Mouse (Mus musculus) embryonic facial prominence, embryonic 11.5 days (tissue): ENCODE data around the gene Plscr1. TPM values are rescaled to one million over a fixed set of nuclear protein-coding genes. Genes with fewer than 3 reads are reported as not detected.

Source experiments
- microRNA-seq: library from miRNA; unstranded; fragments of <30 nt; microRNA quantifications from one replicate; pipeline ENCODE4, GENCODE M21; 2016; ENCODE audit warnings: borderline number of aligned reads
- polyA plus RNA-seq: library from polyadenylated mRNA; unstranded; fragments of >200 nt; fragmentation: Nextera tagmentation; extraction: Ambion mirVana; gene quantifications from 2 replicates; pipeline ENCODE4 v1.2.1, GENCODE M21; 2014

Plscr1 gene
- polyA plus RNA-seq, 1 experiment from 2014 or later = 37.1 TPM

Small RNAs within 50 kb of the gene (microRNA-seq; reads per million reads assigned to microRNA genes)
- not detected for gene Mir6386

Other genes starting within 250 kb of the Plscr1 start
- not detected in 2 replicates for gene Plscr5, start 56.8 kb upstream of the Plscr1 start, polyA plus RNA-seq
- gene Plscr2, start 25.9 kb downstream of the Plscr1 start, polyA plus RNA-seq = 0.35 and 0.66 TPM in 2 replicates
- gene 1700057G04Rik, start 59.6 kb downstream of the Plscr1 start, polyA plus RNA-seq = not detected in 2 replicates
- gene Plscr4, start 207.6 kb downstream of the Plscr1 start, polyA plus RNA-seq = 1.7 and 2.3 TPM in 2 replicates